Mouse (Mus musculus) spleen, postnatal 36 days (tissue): ENCODE results near the gene Bean1.

Source experiments
- DNase-seq, 2 experiments: peaks; one replicate each; pipeline ENCODE4 v3.0.0; 2022; ENCODE audit warnings: low spot score in 2 of 2, mixed read lengths in 1 of 2

The Bean1 gene

DNA sequence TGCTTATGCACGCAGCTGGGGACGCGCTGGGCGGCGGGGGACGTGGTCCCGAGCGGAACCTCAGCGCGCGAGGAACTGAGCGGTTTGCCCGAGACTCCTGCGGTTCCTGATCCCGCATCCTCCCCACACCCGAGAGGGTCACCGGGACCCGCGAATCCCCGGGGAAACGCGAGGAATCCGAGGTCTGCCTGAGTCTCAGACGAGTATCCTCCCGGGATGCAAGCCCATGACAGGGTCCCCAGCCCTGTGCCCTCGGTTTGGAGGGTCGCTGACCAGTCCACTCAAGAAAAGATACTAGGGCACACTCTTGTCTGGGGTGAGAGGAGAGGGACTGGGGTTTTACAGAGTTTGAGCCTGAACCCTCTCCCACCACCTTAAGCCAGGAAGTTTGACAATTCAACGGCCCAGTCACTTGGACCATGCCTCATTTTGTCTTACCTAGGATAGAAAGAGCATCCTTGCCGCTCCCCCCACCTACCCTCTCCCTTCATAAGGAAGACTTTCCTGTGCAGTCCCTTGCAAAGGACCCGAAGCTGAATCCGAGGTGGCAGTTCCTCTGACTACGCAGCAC lies 893 bp downstream of the Bean1 start:
- no peak for DNase-seq

DNA sequence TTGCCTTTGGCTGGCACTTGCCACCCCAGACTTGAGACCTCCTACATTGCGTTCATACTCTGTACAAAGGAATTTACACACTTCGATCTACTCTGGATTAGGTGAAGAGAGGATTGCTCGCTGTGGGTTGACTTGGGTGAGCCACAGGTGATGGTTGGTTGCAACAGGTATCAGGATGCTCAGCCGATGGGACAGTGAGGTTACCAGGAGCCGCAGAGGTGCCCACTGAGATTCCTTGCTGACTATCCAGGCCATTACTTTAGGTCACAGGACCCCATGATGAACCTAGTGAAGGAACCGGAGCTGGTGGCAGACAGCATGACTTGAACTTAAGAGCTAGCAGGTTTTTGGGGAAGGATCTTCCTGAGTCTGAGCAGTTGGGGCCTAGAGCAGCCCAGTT lies 2.2 kb downstream of the Bean1 start:
- DNase-seq, result no peak

DNA sequence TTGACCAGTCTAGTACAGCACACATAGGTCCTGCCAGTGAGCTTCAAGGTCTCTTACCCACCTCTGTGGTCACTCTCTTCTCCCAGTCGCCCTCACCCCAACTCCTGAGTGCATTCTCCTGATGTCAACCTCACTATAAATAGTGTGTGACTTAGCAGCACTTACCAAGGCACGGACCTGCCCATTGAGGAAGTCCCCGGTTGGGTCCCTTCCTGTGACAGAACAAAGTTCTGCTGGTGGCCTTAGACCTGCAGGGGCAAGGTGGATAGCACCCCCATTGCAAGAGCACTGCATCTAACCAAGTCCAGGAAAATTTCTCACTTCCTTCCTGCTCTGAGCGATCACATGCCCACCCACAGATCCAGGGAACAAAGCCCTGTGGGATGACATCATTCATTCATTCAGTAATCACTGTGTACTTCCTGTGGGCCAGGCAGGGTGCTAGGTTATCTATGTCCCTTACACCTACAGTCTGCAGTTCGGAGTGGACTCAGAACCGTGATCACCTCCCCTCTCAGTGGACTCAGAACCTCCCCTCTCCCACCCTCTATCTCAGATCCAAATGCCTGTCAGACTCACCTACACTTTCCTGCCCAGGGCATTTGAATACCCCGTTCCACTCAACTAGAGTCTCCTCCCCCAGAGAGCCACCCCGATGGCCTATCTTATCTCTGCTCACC lies 5.7 kb downstream of the Bean1 start:
- DNase-seq, result peak; percentile 19 to 23

DNA sequence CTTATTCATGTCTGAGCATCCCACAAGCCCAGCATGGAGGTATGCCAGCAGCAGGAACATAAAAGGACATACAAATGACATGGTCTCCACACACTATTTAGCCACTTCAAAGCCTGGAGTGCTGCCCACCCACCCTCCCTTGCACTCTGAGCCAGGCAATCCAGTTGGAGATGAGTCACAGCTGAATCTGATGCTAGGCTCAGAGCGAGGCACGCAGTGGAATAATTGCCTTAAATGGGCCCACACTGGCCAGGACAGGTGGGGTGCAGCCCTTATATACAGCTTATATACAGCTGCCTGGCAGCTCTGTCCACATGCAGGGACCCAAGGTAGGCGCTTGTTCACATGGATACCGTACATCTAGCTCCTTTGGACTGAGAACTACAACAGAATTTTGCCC lies 6.8 kb downstream of the Bean1 start:
- no peak for DNase-seq

DNA sequence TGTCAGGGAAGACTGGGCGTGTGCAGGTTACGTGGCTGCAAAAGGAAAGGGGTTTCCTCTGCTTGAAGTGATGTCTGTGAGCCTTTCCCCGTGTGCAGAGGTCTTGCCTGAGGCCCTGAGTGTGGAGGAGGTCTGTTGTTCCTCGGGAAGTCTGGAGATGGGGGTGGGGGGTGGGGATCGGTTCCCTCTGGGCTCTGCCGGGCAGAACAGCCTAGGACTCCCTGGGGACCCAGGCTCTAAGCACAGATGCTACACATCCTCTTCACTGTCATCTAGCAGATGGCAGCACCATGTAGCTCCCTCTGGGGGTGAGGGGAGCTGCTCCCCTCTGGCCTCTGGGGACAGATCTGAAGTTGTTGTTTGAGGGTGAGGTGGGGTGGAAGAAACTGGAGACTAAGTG lies 14.7 kb downstream of the Bean1 start:
- DNase-seq, result peak; percentile 41 to 42

DNA sequence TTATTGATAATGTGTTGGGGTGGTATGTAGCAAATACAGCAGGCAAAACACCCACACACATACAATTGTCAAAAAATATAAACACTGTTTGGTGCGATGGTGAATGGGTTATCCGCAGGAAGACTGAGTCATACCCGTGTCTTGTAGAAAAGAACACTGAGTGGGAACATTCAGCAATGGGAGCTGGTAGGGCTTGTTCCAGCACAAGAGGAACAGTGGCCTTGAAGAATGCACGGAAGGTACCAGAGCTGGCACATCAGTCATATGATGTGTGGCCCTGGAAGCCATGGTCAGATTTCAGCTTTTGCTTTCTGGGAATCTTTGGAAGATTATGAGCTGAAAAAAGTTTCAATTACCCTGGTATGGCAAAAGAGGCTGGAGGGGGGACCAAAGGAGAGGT lies 16.6 kb downstream of the Bean1 start:
- DNase-seq, result no peak

DNA sequence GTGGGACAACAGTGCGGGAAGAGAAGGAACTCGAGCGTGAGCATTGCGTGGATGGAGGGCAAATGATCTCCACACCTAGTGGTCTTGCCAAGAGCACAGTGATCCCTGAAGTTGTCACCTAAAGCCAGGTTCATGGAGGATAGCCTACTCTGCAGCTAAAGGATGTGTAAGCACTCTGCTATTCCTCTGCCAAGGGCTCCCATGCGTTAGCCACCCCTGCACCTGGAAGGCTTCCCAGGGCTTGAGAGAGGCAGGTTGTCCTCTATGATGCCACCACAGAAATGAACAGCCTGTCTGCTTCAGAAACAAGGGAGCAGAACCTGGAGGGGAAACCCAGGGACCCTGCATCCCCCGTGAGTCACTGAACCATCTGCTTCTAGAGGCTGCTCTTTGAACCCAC lies 17.4 kb downstream of the Bean1 start:
- DNase-seq, result no peak

DNA sequence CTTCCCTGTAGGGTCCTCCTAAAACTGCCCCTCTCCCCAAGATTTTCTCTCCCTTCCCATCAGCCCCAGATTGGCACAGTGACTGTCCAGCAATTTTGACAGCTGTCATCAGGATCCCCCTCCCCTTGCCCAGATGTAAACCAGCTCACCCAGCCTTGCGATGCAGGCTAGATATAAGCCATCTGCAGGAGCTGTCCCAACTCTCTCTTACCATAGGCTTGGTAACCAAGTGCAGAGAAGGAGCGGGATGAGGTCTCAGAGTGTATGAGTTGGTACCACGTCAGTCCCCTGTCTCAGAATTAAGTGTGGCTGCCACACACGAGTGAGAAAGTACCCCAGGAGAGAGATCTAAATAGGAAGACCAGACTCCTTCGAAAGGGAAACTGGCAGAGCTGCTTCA lies 18.2 kb downstream of the Bean1 start:
- DNase-seq, result no peak

DNA sequence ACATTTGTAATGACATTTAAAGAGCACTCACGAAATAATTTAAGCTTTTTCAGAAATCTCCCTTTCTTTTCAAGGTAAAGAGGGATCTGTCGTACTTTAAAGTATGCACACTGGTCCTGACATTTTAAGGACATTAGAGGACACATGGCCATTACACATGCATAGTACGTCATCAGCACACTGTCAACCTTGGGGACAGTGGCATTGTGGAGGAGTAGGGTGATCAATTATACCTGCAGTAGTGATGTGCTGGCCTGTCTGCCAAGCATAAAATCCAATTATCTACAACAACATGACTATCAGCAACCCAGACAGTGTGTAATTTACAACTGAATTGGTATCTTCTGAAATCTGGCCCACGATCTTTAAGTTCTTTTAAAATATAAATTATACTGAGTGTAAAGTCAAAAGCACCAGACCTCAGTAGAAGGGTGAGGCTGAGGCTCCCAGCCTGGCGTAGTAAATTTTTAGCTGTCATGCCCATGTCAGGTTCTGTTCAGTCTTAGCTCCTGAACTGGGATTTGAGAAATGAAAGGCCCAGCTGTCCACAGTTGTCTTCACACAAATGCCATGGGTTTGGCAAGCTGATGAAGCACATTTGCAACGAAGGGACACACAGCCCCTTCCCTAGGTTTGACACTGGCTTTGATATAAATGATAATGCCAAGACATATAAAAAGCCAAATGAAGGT lies 20.7 kb downstream of the Bean1 start:
- no peak for DNase-seq

DNA sequence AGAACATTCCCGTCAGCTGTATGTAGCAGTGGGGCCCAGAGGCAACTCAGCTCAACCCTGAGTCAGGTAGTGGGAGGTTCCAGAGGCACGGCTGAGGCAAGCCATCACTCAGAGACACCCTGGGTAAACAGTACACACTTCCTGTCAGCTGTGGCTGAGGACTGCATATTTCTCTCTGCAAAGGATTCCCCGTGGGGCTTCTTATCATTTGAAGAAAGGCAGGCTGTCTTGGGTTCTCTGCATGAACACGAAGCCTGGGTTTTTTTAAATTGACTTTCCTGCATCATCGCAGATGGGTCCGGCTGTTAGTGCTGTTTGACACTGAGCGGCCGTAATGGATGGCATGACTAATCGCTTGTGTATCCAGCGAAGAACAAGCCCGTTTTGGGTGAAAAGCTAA lies 21.3 kb downstream of the Bean1 start:
- DNase-seq, result peak; percentile 44 to 49

DNA sequence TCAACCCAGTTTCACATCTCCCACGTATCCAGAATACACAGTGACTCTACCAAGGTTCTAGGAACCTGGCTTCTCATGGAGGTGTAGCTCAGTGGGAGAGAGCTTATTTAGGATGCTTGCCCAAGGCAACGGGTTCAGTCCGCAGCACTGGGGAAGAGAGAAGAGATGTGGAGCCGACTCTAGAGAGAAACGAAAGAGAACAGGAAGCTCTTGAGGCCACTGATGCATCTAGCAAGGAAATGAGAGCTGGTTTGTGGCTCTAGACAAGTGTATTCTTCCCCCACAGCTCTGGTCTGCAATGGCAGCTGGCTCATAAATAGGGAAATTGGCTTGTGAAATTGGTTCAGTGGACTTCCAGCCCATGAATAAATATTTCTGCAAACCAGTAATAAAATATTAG lies 29.6 kb downstream of the Bean1 start:
- DNase-seq, result peak; percentile 46 to 48

DNA sequence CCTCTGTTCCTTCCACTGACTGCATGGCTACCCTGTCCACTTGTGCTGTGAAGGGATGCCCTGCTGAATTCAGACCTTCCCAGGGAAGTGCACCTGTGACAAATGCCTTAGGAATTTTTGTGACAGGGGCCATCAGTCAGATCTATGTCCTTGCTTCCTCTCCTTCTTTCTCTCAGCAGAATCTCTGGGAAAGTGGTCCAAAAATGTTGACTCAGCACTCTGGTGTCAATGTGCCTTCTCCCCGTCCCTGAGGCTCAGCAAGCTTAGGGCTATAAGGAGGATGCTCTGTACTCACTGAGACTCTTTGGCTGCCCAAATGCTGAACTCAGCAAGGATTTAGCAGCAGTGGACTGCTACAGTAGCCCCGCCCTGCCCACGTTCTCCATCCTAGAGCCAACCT lies 31.4 kb downstream of the Bean1 start:
- DNase-seq, result no peak

DNA sequence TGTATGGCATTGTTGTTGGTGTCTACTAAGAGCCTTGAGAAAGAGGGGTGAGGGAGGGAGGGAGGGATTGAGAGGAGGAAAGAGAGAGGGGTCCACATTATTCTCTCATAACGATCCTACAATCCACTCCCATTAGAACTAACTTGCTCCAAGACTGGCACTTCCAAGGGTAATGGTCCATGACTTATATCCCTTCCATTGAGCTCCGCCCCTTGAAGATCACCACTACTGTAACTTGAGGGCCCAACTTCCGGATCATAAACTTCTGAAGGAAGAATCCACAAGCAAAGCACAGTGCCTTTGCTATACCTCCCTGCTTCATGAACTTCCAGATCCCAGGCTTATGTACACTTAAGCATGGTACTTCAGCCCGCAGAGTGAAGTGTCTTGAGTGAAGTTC lies 32.1 kb downstream of the Bean1 start:
- DNase-seq, result no peak

DNA sequence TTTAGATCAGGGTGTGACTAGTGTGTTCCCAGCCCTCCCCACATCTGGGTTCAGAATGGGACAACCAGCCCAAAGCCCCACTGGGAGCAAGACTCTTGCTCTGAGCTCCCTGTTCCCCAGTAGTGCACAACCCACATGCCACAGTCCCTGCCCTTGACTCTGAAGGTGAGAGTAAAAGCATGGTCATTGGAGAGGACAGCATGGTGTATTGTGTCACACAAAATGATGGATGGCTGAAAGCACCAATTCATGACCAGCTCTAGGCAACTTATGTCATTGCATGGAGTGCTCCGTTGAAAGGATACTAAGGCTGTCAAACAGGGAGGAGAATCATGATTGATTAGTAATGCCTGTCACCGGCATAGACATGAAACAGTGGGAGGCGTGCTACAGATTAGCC lies 35.0 kb downstream of the Bean1 start:
- DNase-seq, result no peak

DNA sequence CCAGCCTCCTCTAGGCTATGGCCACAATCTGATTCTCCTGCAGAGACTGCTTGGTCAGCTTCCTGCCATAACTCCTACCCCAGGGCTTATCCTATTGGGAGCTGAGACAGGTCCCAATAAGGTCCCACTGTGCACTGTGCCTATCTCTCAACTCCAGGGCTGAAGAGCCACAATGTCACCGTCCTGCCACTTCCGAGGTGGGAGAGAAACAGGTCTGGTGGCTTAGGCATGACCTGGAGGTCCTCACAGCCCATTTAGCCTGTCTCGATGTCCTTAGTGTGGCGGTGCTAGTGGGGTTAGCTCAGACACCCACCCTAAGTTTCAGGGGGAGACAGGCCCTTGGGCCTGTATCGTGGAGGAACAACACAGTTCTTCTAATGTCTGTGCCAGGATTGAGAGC lies 47.4 kb downstream of the Bean1 start:
- no peak for DNase-seq

DNA sequence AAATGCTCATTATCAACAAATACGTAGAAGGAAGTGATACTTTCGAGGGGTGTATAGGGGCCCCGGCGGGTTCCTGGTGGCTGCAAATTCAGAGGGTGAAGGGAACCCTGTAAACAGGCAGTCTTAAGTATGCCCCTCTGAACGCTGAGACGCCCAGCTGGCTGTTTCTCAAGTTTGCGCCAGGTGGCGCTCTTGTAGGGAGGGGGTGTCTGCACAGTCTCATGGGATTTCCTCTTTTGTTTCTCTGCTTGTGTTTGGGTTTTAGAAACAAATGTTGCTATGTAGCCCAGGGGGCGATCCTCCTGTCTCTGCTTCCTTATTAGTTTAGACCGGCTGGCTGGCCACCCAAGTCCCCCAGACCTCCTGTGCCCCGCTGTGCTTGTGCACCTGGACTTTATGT lies 48.8 kb downstream of the Bean1 start:
- peak; percentile 68 to 73 for DNase-seq

DNA sequence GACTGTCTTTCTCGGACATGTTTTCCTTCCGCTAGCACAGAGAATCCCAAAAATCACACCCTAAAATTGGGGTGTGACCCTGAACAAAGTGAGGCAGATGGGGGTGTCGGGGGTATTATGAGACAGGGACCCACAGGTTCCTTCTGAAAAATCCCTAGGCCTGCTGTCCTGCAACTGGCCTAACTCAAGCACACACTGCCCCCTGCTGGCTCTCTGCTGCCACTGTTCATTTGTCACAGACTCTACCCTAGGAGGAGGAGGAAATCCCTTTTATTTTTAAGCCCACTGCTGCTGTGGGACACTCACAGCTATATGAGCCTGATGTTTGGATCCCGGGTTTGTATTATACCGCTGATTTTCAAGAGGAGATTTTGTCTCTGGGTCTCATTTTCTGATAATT lies 49.6 kb downstream of the Bean1 start:
- DNase-seq, result peak; percentile 64 to 72

DNA sequence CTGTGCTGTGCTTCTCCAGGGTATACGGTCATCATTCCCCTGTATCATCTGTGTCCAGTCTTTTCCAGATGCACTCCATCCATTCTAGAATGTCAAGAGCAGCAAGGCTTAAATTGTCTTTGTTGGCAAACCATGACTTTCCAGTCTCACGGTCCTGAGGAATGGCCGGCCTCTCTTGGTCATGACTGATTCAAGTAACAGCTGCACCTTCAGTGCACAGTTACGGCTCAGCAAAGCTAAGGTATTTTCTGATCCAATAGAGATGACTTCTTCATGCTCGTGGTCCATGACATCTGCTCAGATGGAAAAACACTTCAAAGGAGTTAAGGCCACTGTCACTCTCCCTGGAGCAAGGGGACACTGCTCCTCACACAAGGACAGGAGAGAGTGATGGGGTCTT lies 56.8 kb downstream of the Bean1 start:
- DNase-seq, result no peak

DNA sequence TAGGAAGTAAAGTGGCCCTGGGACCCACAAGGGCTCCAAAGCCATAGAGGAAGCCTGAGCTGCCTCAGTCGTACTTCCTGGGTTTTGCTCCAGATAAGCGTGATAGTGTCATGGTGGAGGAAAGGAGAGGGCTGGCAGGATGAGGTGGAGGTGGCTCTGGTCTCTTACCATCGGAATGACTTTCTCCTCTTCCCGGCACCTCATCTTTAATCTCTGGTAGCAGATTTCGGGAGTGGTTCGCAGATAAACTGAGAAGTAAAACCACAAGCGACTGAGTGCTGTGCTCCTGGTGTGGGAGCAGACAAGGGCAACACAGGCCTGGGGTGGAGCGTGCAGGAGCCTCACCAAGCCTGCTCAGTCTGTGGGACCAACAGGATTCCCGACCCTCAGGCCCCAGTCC lies 60.1 kb downstream of the Bean1 start:
- no peak for DNase-seq

DNA sequence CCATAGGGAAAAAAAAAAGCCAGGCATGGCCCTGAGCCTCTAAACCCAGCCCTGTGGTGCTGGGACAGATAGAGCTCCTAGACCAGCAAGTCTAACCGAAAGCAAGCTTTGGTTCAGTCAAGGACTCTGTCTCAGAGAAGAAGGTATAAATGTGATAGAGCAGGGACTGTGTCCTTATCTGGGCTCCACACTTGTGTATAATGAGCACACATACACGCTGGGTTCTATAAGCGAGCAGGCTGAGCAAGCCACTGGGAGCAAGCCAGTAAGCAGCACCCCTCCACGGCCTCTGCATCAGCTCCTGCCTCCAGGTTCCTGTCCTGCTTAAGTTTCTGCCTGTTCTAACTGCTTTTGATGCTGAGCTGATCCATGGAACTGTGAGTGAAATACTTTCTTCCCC lies 61.8 kb downstream of the Bean1 start:
- no peak for DNase-seq

DNA sequence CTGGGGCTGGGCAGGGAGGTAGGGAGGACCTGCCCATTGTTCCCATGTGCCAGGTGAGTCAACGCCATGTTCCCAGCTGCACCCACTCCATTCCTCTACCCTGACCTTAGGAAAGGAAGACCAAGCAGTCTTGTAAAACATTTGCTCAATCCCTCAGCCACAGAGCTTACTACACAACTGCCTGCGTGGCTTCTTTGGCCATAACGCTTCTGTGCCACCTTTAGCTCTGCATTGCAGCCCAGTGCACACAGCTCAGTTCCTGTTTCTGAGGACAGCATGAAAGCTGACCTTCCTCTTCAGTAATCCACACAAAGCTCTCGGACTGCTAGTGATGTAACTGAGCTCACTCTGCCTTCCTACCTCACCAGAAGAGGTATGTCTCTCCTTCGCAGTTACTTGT lies 62.7 kb downstream of the Bean1 start:
- peak; percentile 65 to 67 for DNase-seq

DNA sequence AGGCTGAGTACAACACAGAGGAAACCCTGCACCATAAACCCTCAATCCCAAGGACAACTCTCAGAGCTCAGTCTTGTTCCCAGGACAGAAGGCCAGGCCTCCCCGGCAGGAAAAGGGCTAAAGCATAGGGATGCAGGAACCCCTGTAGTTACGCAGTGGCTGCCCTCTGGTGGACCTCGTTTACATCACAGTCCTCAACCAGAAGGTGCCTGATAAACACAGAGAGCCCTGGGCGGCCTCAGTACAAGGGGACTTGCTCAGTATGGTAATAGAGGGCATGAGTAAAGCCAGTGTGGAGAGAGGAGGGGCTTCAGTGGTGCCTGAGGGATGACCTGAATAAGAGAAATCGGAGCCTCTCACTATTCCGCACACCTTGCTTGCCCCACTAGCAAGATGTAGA lies 64.3 kb downstream of the Bean1 start:
- no peak for DNase-seq

DNA sequence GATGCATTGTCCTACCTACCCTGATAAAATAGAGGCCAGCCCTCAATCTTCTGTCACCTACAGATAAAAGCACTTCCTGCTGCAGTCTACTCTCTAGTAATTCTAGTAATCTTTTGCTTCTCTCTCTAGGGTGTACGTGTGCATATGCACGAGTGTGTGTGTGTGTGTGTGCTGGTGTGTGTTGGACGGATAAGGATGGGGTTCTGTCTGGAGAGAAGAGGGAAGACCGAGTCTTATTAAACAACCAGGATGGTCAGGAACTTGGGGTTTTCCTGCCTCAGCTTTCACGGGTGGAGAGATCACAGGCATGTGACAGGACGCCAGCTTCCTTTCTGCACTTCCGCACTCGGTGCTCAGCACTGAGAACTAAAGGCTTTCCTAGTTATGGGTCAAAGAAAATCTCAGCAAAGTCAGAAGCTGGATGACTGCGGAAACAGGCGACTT lies 69.2 kb downstream of the Bean1 start:
- peak; percentile 68 to 70 for DNase-seq
